Mouse (Mus musculus): ENCODE results near the gene Hcfc2. TPM values are rescaled to one million over a fixed set of nuclear protein-coding genes. Genes with fewer than 3 reads are reported as not detected.

The Hcfc2 gene
- total RNA-seq, 2 experiments from 2014 or later = 26.7 to 31.3 TPM

DNA sequence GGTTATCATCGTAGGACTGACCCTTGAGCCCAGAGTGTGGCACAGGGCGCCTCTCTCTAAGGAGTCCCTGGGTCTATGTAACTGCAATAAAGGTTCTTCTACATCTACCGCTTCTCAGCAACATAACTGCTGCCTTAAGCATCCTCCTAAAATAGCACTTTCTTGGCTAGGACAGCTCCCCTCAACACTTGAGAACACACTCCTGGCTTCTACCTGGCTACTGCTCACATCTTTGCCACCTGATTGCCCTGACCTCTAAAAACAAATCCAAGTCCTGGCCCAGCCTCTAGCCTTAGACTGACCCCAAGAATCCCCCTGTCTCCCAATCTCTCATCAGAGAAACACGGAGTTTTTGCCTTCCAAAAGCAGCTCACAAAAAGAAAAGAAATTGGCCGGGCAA lies 78.9 kb downstream of the Hcfc2 start:
- no peak for DNase-seq

DNA sequence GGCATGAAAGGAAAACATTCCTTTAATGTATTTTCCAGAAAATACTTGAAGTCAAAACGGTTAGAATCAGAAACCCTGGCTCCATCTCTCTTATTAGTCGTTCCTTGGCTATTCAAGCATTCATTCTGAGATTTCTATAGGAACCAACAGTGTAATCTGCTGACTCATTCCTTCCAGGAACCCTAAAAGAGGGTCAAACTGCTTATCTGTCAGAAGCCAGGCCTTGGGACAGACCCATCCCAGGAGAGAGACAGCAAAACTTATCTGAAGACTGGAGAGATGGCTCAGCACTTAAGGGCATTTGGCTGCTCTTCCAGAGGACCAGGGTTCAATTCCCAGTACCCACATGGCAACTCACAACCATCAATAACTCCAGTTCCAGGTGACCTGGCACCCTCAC lies 81.1 kb downstream of the Hcfc2 start:
- no peak for DNase-seq

DNA sequence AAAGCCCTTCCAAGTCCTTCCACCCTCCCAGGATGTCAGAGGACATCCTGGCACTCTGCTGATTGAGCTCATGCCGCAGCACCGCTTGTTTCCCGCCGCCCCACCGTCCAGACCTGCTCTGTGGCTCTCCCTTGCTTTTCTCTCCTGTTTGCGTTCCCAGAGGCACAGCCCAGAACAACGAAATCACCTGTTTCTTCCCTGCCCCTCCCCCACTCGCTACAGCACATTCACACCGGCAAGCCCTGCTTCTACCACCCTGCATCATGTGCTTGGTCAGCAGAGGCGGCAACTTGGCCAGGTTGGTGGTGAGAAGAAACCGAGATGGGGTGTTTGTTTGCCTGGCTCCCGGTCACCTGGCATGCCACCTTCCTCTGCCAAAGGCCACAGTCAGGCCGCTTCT lies 81.9 kb downstream of the Hcfc2 start:
- DNase-seq = peak; percentile 12

DNA sequence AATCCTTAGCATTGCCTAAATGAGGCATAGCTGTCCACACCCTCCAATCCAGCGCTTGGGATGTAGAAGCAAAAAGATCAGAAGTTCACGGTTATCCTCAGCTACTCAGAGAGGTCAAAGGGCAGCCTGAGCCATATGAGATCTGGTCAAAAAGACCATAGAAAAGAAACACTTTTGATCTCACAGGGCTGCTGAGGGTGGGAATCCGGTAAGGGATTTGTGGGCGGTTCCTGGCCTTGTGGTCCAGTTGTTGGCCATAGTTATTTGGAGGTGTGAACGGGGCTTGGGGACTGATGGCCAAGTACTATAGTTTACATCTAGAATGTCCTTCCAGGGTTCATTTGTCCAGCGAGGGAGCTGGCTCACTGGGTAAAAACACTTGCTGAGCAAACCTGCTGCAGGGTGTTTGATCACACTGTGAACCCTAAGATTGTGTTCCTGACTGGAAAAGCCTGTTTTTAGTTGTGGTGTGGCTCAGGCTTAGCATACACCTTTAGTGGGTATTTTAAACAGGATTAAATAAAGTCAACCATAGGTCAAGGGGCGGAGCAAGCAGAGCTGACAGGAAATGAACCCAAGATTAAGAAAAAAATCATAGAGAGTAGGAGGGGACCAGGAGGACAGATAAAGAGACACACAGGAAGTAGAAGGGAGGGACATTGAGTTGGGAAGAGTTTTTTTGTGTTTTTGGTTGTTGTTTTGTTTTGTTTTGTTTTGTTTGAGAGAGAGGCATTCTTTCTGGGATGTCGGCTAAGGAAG lies 83.0 kb downstream of the Hcfc2 start:
- no peak for DNase-seq

DNA sequence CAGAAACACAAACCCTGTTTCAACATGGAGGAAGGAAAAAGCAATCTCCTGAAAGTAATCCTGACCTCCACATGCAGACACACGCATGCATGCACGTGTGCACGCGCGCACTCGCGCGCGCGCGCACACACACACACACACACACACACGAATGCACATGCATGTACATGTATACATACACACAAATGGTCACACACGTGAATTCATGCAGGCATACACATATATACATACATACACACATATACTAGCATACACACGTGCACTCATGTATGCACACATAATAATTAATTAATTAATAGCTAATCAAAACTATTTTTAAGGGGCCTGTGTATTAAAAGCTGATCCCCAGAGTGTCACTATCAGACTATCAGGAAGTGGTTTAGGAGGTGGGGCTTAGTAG lies 83.9 kb downstream of the Hcfc2 start:
- DNase-seq = no peak

GRCm38 (mm10) chr10:82780322-82780721 lies 84.4 kb downstream of the Hcfc2 start:
- DNase-seq = no peak

DNA sequence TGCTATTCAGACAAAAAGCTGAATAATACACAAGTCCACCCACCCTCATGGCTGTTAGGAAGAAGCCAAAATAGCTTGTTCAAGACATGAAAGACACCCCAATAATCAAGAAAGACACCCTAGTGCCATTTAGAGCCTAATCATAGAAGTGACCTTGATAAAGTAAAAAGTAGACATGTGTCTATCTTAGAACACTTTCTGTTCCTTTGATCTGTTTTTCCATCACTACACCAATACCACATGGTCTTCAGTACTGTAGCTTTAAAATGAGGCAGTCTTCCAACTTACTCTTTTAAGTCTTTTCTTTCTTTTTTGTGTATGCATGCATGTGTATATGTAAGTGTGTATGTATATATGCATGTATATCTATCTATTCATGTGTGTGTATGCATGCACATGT lies 84.9 kb downstream of the Hcfc2 start:
- no peak for DNase-seq

DNA sequence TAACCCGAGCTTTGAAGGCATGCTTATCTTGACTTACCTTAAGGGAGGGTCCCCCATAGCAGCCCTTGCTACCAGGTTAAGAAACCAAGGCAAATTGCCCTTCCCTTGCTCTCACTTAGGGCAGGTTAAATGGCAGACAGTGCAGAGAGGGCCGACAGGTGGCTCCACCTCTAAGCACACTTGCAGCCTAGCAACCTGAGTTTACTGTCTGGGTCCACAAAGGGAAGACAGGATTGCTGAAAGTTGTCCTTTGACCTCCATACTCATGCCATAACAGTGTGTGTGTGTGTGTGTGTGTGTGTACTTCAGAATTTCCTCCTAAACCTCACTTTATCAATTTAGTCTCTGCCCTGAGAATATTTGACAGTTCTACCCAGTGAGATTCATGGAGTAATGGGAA lies 86.5 kb downstream of the Hcfc2 start:
- DNase-seq = no peak

- no peak for DNase-seq
Measured at GRCm38 (mm10) chr10:82789181-82789580, 93.2 kb downstream of the Hcfc2 start.

DNA sequence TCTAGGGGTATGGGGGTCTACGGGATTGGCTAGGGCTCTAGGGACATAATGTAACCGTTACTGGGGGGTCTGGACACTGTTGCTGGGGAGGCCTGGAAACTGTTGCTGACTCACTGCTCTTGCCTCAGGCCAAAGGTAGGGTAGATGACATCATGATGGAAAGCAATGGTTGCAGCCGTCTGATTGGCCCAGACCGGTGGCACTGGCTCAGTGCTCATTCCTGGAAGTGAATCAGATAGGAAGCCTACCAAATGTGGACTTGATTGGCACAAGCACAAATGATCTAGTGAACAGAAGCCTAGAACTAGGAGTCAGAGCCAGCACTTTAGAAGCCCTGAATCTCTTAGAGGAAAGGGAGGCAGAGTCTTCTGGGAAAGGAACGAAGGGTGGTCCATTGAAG lies 94.5 kb downstream of the Hcfc2 start:
- DNase-seq = no peak

GRCm38 (mm10) chr10:82791713-82792112 lies 95.8 kb downstream of the Hcfc2 start:
- DNase-seq = no peak

Other genes starting within 250 kb of the Hcfc2 start
- not detected for gene Gm1553, start 203.5 kb upstream of the Hcfc2 start, total RNA-seq (2021)
- 10 to 100 TPM; 38.1 to 43.4 TPM for gene 1190007I07Rik, start 72.9 kb upstream of the Hcfc2 start, total RNA-seq (2021)
- gene Tdg, start 66.3 kb upstream of the Hcfc2 start, total RNA-seq (2021) = 10 to 100 TPM; 35.1 to 37.1 TPM
- gene Glt8d2, start 5.5 kb upstream of the Hcfc2 start, total RNA-seq (2021) = 1 to 10 TPM; 3.5 to 5.0 TPM
- gene Nfyb, start 68.0 kb downstream of the Hcfc2 start, total RNA-seq (2021) = 10 to 100 TPM; 26.4 to 28.8 TPM
- gene Txnrd1, start 137.8 kb downstream of the Hcfc2 start, total RNA-seq (2021) = 10 to 100 TPM; 88.4 to 96.8 TPM
- gene Eid3, start 170.5 kb downstream of the Hcfc2 start, total RNA-seq (2021) = 1 to 10 TPM; 1.7 to 4.2 TPM

Data from adrenal gland, postnatal 10 days (tissue).